Mouse (Mus musculus): ENCODE results near the gene Defb22. TPM values are rescaled to one million over a fixed set of nuclear protein-coding genes. Genes with fewer than 3 reads are reported as not detected.

Defb22 gene
- polyA plus RNA-seq, 1 experiment from 2014 or later = not detected

- ATAC-seq (ENCODE audit: low read depth) (no peak), DNase-seq (ENCODE audit: low spot score) (peak; percentile 45)
- no peak overlapping the region for H3K4me2 ChIP-seq (ENCODE audit: low read depth, low read length)
- no peaks in the 10 kb centered on the region for H3K9me3 ChIP-seq (ENCODE audit: control insufficient read depth, low read length)
- H3K27me3 ChIP-seq (replicated peaks; ENCODE audit: control insufficient read depth, insufficient read depth, low read length) = no peaks in the 10 kb centered on the region
- 3% methylated on average over 5 of the region's 5 CpGs for WGBS
- H3K4me3 ChIP-seq (ENCODE audit: low read depth, low read length) = no peak overlapping the region
- H3K27ac ChIP-seq (replicated peaks; ENCODE audit: low read depth, low read length) = no peak overlapping the region
- no peaks in the 10 kb centered on the region for H3K36me3 ChIP-seq (ENCODE audit: control insufficient read depth, insufficient read depth, low read length)
- no peak overlapping the region for H3K9ac ChIP-seq (ENCODE audit: low read depth, low read length)
- H3K4me1 ChIP-seq (ENCODE audit: control insufficient read depth, insufficient read depth, low read length) = no peaks in the 10 kb centered on the region
Observed at GRCm38 (mm10) chr2:152450241-152450640, 39.7 kb downstream of the Defb22 start.

GRCm38 (mm10) chr2:152447461-152447860 lies 42.5 kb downstream of the Defb22 start:
- Histone ChIP-seq H3K27ac (replicated peaks; ENCODE audit: low read depth, low read length) (no peak overlapping the region), H3K36me3 (ENCODE audit: control insufficient read depth, insufficient read depth, low read length) (no peaks in the 10 kb centered on the region), H3K9me3 (ENCODE audit: control insufficient read depth, low read length) (no peaks in the 10 kb centered on the region), H3K4me2 (ENCODE audit: low read depth, low read length) (no peak overlapping the region), H3K4me1 (ENCODE audit: control insufficient read depth, insufficient read depth, low read length) (no peaks in the 10 kb centered on the region), H3K4me3 (ENCODE audit: low read depth, low read length) (no peak overlapping the region), H3K27me3 (replicated peaks; ENCODE audit: control insufficient read depth, insufficient read depth, low read length) (no peaks in the 10 kb centered on the region), H3K9ac (ENCODE audit: low read depth, low read length) (no peak overlapping the region)
- 36% methylated on average over 5 of the region's 5 CpGs for whole genome bisulfite sequencing
- ATAC-seq (ENCODE audit: low read depth) = no peak
- DNase-seq (ENCODE audit: low spot score) = no peak

DNA sequence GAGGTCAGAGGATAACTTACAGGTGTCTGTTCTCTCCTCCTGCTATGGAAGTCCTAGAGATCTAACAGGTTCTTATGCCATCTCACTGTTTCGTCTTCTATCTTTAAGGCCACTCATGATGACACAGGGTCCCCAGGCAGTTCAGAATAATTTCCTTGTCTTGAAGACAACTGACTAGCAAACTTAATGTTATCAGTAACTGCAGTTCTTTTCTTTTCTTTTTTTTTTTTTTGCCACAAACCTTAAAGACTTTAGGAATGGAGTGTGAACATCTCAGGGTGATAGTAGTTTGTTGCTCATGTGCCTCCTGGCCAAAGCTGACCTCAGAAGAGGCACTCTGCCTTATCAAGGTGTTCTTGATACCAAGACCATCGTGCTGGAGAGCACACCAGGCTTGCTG lies 43.3 kb downstream of the Defb22 start:
- no peaks in the 10 kb centered on the region for H3K9me3 ChIP-seq (ENCODE audit: control insufficient read depth, low read length)
- H3K27ac ChIP-seq (replicated peaks; ENCODE audit: low read depth, low read length) = no peak overlapping the region
- H3K4me3 ChIP-seq (ENCODE audit: low read depth, low read length) = no peak overlapping the region
- H3K4me1 ChIP-seq (ENCODE audit: control insufficient read depth, insufficient read depth, low read length) = no peaks in the 10 kb centered on the region
- WGBS = 55% methylated on average over 2 of the region's 2 CpGs
- no peak overlapping the region for H3K9ac ChIP-seq (ENCODE audit: low read depth, low read length)
- no peak for DNase-seq (ENCODE audit: low spot score)
- ATAC-seq (ENCODE audit: low read depth) = no peak
- no peaks in the 10 kb centered on the region for H3K36me3 ChIP-seq (ENCODE audit: control insufficient read depth, insufficient read depth, low read length)
- H3K4me2 ChIP-seq (ENCODE audit: low read depth, low read length) = no peak overlapping the region
- no peaks in the 10 kb centered on the region for H3K27me3 ChIP-seq (replicated peaks; ENCODE audit: control insufficient read depth, insufficient read depth, low read length)

DNA sequence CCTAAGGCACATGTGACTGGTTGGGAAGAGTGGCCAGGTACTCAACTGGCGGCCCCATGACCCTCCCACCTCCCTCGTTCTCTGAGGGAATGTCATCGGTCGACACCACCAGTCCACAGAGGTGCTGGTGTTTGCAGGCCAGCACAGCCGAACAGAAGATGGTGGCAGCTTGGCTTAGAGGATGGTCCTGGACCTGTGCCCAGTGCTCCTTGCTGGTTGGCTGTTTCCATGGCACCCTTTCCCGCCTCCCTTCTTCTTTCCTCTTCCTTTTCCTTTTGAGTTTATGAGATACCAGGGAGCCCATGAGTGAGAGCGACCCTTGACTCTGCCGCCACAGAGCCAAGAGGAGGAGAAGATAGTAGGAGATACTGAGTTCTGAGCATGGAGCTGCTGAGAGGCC lies 46.7 kb downstream of the Defb22 start:
- Histone ChIP-seq H3K9ac (ENCODE audit: low read depth, low read length) (no peak overlapping the region), H3K4me2 (ENCODE audit: low read depth, low read length) (no peak overlapping the region), H3K27ac (replicated peaks; ENCODE audit: low read depth, low read length) (no peak overlapping the region), H3K4me1 (ENCODE audit: control insufficient read depth, insufficient read depth, low read length) (no peaks in the 10 kb centered on the region), H3K9me3 (ENCODE audit: control insufficient read depth, low read length) (no peaks in the 10 kb centered on the region), H3K36me3 (ENCODE audit: control insufficient read depth, insufficient read depth, low read length) (no peaks in the 10 kb centered on the region), H3K27me3 (replicated peaks; ENCODE audit: control insufficient read depth, insufficient read depth, low read length) (no peaks in the 10 kb centered on the region), H3K4me3 (ENCODE audit: low read depth, low read length) (no peak overlapping the region)
- ATAC-seq (ENCODE audit: low read depth) (no peak), DNase-seq (ENCODE audit: low spot score) (no peak)
- WGBS = 90% methylated on average over 8 of the region's 8 CpGs

DNA sequence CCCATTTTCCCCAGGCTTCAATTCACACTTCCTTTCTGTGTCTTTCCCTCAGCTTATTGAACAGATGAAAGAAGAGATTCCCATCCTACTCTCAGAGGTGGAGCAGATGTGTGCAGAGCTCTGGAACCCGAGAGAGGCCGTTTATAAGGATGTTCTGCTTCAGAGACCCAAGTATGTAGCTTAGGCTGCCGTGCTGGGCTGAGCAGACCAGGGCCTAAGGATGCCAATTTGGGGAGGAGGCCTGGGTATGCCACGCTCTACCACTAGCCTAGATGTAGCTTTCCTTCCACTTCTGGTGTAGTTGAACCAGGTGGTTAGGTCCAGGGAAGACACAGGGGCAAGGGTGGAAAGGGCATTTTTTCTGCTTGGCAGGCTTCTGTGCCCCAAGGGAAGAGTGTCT lies 47.6 kb downstream of the Defb22 start:
- DNase-seq (ENCODE audit: low spot score) (no peak), ATAC-seq (ENCODE audit: low read depth) (no peak)
- no peaks in the 10 kb centered on the region for H3K27me3 ChIP-seq (replicated peaks; ENCODE audit: control insufficient read depth, insufficient read depth, low read length)
- no peak overlapping the region for H3K9ac ChIP-seq (ENCODE audit: low read depth, low read length)
- no peak overlapping the region for H3K4me3 ChIP-seq (ENCODE audit: low read depth, low read length)
- no peaks in the 10 kb centered on the region for H3K9me3 ChIP-seq (ENCODE audit: control insufficient read depth, low read length)
- no peaks in the 10 kb centered on the region for H3K36me3 ChIP-seq (ENCODE audit: control insufficient read depth, insufficient read depth, low read length)
- H3K4me2 ChIP-seq (ENCODE audit: low read depth, low read length) = no peak overlapping the region
- H3K4me1 ChIP-seq (ENCODE audit: control insufficient read depth, insufficient read depth, low read length) = 0 out of 2 replicates have a peak, but pooled peaks cover under 1% of the 10 kb centered on the region
- no peak overlapping the region for H3K27ac ChIP-seq (replicated peaks; ENCODE audit: low read depth, low read length)
- 70% methylated on average over 4 of the region's 4 CpGs for WGBS

DNA sequence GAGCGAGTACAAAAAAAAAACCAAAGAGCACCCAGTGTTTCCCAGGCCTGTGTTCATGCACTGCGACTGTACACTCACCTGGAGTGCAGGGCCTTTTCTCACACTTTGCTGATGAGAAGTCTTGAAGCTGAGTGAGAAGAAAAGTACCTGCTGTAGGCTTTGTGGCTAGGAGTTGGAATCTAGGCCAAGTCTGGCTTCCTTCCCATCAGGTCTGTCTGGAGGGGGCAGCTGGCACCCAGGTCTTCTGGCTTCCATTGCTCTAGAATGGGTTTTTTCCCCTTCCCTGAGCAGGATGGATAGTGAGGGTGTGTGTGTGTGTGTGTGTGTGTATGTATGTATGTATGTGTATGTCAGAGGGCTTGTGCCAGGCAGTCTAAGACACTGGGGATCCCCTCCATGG lies 50.1 kb downstream of the Defb22 start:
- H3K4me3 ChIP-seq (ENCODE audit: low read depth, low read length) = no peak overlapping the region
- no peak for ATAC-seq (ENCODE audit: low read depth)
- no peaks in the 10 kb centered on the region for H3K27me3 ChIP-seq (replicated peaks; ENCODE audit: control insufficient read depth, insufficient read depth, low read length)
- no peaks in the 10 kb centered on the region for H3K36me3 ChIP-seq (ENCODE audit: control insufficient read depth, insufficient read depth, low read length)
- 0 out of 2 replicates have a peak, but pooled peaks cover 3% of the 10 kb centered on the region for H3K4me1 ChIP-seq (ENCODE audit: control insufficient read depth, insufficient read depth, low read length)
- H3K9me3 ChIP-seq (ENCODE audit: control insufficient read depth, low read length) = no peaks in the 10 kb centered on the region
- no peak overlapping the region for H3K9ac ChIP-seq (ENCODE audit: low read depth, low read length)
- no peak overlapping the region for H3K4me2 ChIP-seq (ENCODE audit: low read depth, low read length)
- WGBS = 81% methylated on average over 2 of the region's 2 CpGs
- no peak overlapping the region for H3K27ac ChIP-seq (replicated peaks; ENCODE audit: low read depth, low read length)
- no peak for DNase-seq (ENCODE audit: low spot score)

DNA sequence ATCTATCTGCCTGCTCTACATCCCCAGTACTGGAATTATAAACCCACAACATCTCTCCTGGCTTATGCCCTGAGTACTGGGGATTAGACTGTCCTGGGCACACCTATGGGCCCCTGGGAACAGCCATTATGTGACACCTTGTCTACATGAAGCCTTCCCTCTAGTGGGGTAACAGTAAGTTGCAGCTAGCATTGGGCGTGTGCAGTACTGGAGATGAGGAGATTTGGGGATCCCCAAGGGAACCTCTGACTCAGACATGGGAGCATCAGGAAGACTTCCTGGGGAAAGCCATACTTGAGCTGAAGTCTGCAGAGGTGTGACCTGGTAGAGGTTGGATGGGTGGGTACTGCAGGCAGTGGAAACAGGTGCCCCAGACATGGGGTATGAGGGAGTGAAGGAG lies 51.0 kb downstream of the Defb22 start:
- no peak overlapping the region for H3K27ac ChIP-seq (replicated peaks; ENCODE audit: low read depth, low read length)
- H3K4me3 ChIP-seq (ENCODE audit: low read depth, low read length) = no peak overlapping the region
- no peak overlapping the region for H3K4me2 ChIP-seq (ENCODE audit: low read depth, low read length)
- 0 out of 2 replicates have a peak, but pooled peaks cover 3% of the 10 kb centered on the region for H3K4me1 ChIP-seq (ENCODE audit: control insufficient read depth, insufficient read depth, low read length)
- WGBS = 60% methylated on average over 1 of the region's 1 CpGs
- H3K27me3 ChIP-seq (replicated peaks; ENCODE audit: control insufficient read depth, insufficient read depth, low read length) = no peaks in the 10 kb centered on the region
- no peak for DNase-seq (ENCODE audit: low spot score)
- no peak for ATAC-seq (ENCODE audit: low read depth)
- no peaks in the 10 kb centered on the region for H3K36me3 ChIP-seq (ENCODE audit: control insufficient read depth, insufficient read depth, low read length)
- H3K9ac ChIP-seq (ENCODE audit: low read depth, low read length) = no peak overlapping the region
- no peaks in the 10 kb centered on the region for H3K9me3 ChIP-seq (ENCODE audit: control insufficient read depth, low read length)

DNA sequence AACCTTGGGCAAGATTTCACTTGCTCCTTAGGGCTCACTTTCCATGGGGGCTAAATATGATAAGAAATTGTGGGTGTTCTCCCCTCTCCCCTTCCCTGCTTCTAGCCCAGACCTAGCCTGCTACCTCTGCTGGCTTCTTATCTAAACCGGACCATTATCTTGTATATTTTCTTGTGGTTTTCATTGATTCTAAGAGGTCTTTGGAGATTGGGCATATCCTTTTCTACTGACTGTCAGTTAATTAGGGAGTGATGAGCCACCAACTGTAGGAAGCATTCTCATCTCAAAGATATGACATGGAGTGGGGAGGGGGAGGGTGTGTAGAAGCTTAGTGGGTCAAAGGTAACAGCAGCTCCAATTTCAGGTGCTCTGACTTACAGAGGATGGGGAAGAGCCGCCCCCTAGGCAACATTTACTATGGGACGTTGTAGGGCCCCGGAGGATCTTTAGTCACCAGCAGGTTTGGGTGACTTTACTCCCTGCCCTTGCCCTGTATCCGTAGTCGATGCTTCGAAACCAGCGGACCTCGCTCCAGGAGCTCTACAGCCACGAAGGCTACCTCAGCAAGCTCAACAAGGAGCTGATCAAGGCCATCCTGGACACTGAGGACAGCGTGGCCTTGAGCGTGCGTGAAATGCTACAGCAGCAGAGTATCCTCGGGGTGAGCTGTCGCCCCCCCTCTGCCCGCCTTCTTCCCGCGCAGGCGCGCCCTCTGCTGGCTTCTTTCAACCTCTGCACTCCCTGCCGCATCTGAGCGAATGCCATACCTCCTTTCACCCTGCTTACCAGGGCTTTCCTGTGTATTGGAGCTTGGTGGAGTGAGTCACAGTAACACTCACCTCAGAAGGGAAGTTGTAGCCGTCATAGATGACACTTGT lies 52.7 kb downstream of the Defb22 start:
- WGBS = 4% methylated on average over 19 of the region's 23 CpGs
- H3K27ac ChIP-seq (replicated peaks; ENCODE audit: low read depth, low read length) = no peak overlapping the region
- H3K36me3 ChIP-seq (ENCODE audit: control insufficient read depth, insufficient read depth, low read length) = no peaks in the 10 kb centered on the region
- H3K27me3 ChIP-seq (replicated peaks; ENCODE audit: control insufficient read depth, insufficient read depth, low read length) = no peaks in the 10 kb centered on the region
- peak overlapping the region; percentile 56 for H3K9ac ChIP-seq (ENCODE audit: low read depth, low read length)
- H3K4me2 ChIP-seq (ENCODE audit: low read depth, low read length) = peak overlapping the region; percentile 62
- DNase-seq (ENCODE audit: low spot score) (peak; percentile 79), ATAC-seq (ENCODE audit: low read depth) (peak; percentile 91)
- 0 out of 2 replicates have a peak, but pooled peaks cover 3% of the 10 kb centered on the region for H3K4me1 ChIP-seq (ENCODE audit: control insufficient read depth, insufficient read depth, low read length)
- peak overlapping the region; percentile 35 for H3K4me3 ChIP-seq (ENCODE audit: low read depth, low read length)
- H3K9me3 ChIP-seq (ENCODE audit: control insufficient read depth, low read length) = no peaks in the 10 kb centered on the region

DNA sequence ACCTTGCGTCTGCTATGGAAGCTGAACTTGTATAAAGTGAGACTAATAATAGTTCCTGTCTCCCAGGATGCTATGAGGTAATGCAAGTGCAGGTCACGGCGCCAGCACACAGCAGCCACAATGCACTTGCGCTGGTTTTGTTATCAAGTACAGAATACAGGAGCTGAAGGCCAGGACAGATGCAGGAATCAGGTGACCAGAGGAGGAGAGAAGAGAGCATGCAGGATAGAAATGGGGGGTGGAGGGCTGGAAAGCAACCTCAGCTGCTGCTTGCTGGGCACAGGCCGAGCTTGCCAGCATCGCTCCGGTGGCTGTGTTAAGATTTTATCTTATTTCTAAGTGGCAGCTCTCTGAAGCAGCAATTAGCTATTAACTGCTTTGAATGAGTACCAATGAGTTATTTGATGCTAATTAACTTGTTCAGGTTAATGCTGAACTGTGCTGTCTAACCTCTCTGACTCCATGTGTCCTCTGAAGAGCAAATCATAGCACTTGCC lies 53.5 kb downstream of the Defb22 start:
- Histone ChIP-seq H3K4me3 (ENCODE audit: low read depth, low read length) (no peak overlapping the region), H3K36me3 (ENCODE audit: control insufficient read depth, insufficient read depth, low read length) (no peaks in the 10 kb centered on the region), H3K27me3 (replicated peaks; ENCODE audit: control insufficient read depth, insufficient read depth, low read length) (no peaks in the 10 kb centered on the region), H3K4me1 (ENCODE audit: control insufficient read depth, insufficient read depth, low read length) (0 out of 2 replicates have a peak, but pooled peaks cover 3% of the 10 kb centered on the region), H3K27ac (replicated peaks; ENCODE audit: low read depth, low read length) (no peak overlapping the region), H3K9me3 (ENCODE audit: control insufficient read depth, low read length) (no peaks in the 10 kb centered on the region), H3K9ac (ENCODE audit: low read depth, low read length) (no peak overlapping the region), H3K4me2 (ENCODE audit: low read depth, low read length) (no peak overlapping the region)
- WGBS = 67% methylated on average over 7 of the region's 7 CpGs
- DNase-seq (ENCODE audit: low spot score) (no peak), ATAC-seq (ENCODE audit: low read depth) (no peak)

Data from embryonic facial prominence, embryonic 14.5 days (tissue).